Mouse (Mus musculus): Measurements from ENCODE around the gene Npas3.

GRCm38 (mm10) chr12:53338349-53338948, 90.0 kb downstream of the Npas3 start:
- no peak for TF ChIP-seq CTCF (IDR thresholded peaks at IDR 0.05)
- TF ChIP-seq POLR2A (IDR thresholded peaks at IDR 0.05; ENCODE audit: insufficient read depth, low read depth, low read length), result no peak
- no peak for TF ChIP-seq EP300 (IDR thresholded peaks at IDR 0.05; ENCODE audit: insufficient read depth, low read depth, low read length)

All from heart, adult 2 months (tissue).